ENCODE assay signal across 9 mouse cellular contexts in the genomic region with DNA sequence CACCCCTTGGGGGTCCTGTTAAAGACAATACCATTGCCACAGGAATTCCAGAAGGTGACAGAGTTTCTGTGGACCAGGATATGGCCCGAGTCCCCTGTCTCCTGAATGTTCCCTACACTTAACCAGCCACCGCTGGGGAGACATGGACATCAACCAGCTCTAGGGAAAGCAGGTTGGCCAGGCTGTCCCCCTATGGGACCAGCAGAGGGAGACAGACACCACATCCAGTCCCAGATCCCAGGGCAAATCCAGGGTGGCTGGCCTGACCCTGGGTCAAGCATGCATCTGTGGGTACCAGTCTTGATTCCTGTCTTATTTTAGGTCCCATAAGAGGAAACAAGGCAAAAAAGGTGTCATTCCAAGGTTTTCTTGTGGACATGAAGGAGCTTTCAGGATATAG. TPM values are rescaled to one million over a fixed set of nuclear protein-coding genes. Genes with fewer than 3 reads are reported as not detected.
DNase-seq lines count a peak whose midpoint lies in the region; ATAC-seq and TF ChIP-seq lines count a peak whose summit lies in the region.
"Had no signal": no experiment of that assay in that cellular context is flagged by ENCODE, and none has a peak within 500 bp of the region (broad histone marks: within the 10 kb centered on the region; RNA-seq: fewer than 3 reads in every experiment).

No protein-coding gene starts in this region.

- TF ChIP-seq CTCF in thymus, adult 2 months (IDR thresholded peaks at IDR 0.05; ENCODE audit: borderline replicate concordance, control insufficient read depth, extremely low read depth, insufficient read depth, low read length, poor library complexity): peak; percentile 95
- peak; percentile 92 for TF ChIP-seq CTCF in forebrain, postnatal 0 days (IDR thresholded peaks at IDR 0.05; ENCODE audit: low read depth)

- H3K27ac ChIP-seq in thymus, adult 2 months (ENCODE audit: control insufficient read depth, insufficient read depth, low read length): no peak overlapping the region
- H3K27ac ChIP-seq in forebrain, postnatal 0 days (ENCODE audit: low read depth, low read length): no peak overlapping the region
- no peak overlapping the region for H3K27ac ChIP-seq in limb, embryonic 11.5 days (replicated peaks; ENCODE audit: low read depth, low read length)

- H3K4me3 ChIP-seq in thymus, adult 2 months (ENCODE audit: control insufficient read depth, insufficient read depth, low read length): no peak overlapping the region
- no peak overlapping the region for H3K4me3 ChIP-seq in forebrain, postnatal 0 days (ENCODE audit: low read depth, low read length)
- H3K4me3 ChIP-seq in limb, embryonic 11.5 days (ENCODE audit: low read depth, low read length): no peak overlapping the region
- H3K4me3 ChIP-seq: erythroblast, embryonic 14.5 days had no signal

- H3K4me1 ChIP-seq in thymus, adult 2 months (replicated peaks; ENCODE audit: control insufficient read depth, insufficient read depth, low read length): peaks cover 28% of the 10 kb centered on the region
- H3K4me1 ChIP-seq in forebrain, postnatal 0 days (ENCODE audit: insufficient read depth): 0 out of 2 replicates have a peak, but pooled peaks cover 4% of the 10 kb centered on the region
- H3K4me1 ChIP-seq in limb, embryonic 11.5 days (ENCODE audit: control insufficient read depth, insufficient read depth, low read length): peaks cover 11% of the 10 kb centered on the region

- peak; percentile 58 for DNase-seq in thymus, adult 2 months
- no peak for DNase-seq in thymus, adult 18-20 months
- peak; percentile 67 for DNase-seq in cerebellum, adult 11-12 months
- DNase-seq in forebrain, postnatal 0 days: peak; percentile 58
- DNase-seq in induced T-regulatory cell, adult 2 months (ENCODE audit: low read depth): peak; percentile 83
- peak; percentile 87 for DNase-seq in limb, embryonic 11.5 days (ENCODE audit: low spot score)
- DNase-seq in urinary bladder, postnatal 36 days (ENCODE audit: low spot score in 2 of 2): peak; percentile 72 to 76

- H3K27me3 ChIP-seq in thymus, adult 2 months (ENCODE audit: control insufficient read depth, insufficient read depth, low read length): no peaks in the 10 kb centered on the region
- no peaks in the 10 kb centered on the region for H3K27me3 ChIP-seq in forebrain, postnatal 0 days (ENCODE audit: insufficient read depth, low read length)
- 0 out of 2 replicates have a peak, but pooled peaks cover 2% of the 10 kb centered on the region for H3K27me3 ChIP-seq in limb, embryonic 11.5 days (ENCODE audit: control insufficient read depth, insufficient read depth, low read length)

- no peak overlapping the region for H3K4me2 ChIP-seq in forebrain, postnatal 0 days (ENCODE audit: low read depth)
- no peak overlapping the region for H3K4me2 ChIP-seq in limb, embryonic 11.5 days (ENCODE audit: low read depth, severe bottlenecking)

- ATAC-seq in forebrain, postnatal 0 days: peak; percentile 70
- no peak for ATAC-seq in limb, embryonic 11.5 days (ENCODE audit: insufficient number of reproducible peaks, low FRiP score, low TSS enrichment, low read depth)
- peak; percentile 68 for ATAC-seq in monocyte, adult 5-6 weeks (replicated peaks; ENCODE audit: insufficient number of reproducible peaks, low FRiP score, low TSS enrichment, poor library complexity, severe bottlenecking)

- no peak for TF ChIP-seq POLR2A in thymus, adult 2 months (IDR thresholded peaks at IDR 0.05; ENCODE audit: control insufficient read depth, extremely low read depth, insufficient read depth, low read length, poor library complexity)

- 15% methylated on average over 2 of the region's 2 CpGs for WGBS in thymus, adult 2 months
- 2% methylated on average over 2 of the region's 2 CpGs for WGBS in forebrain, postnatal 0 days
- 3% methylated on average over 2 of the region's 2 CpGs for WGBS in limb, embryonic 11.5 days

- no peak overlapping the region for H3K9ac ChIP-seq in forebrain, postnatal 0 days
- no peak overlapping the region for H3K9ac ChIP-seq in limb, embryonic 11.5 days (ENCODE audit: low read length)

- H3K9me3 ChIP-seq in forebrain, postnatal 0 days (ENCODE audit: low read length): no peaks in the 10 kb centered on the region
- H3K9me3 ChIP-seq in limb, embryonic 11.5 days (ENCODE audit: control insufficient read depth, low read length): no peaks in the 10 kb centered on the region

- no peaks in the 10 kb centered on the region for H3K36me3 ChIP-seq in thymus, adult 2 months (ENCODE audit: control insufficient read depth, insufficient read depth, low read length)
- H3K36me3 ChIP-seq in forebrain, postnatal 0 days (ENCODE audit: insufficient read depth): no peaks in the 10 kb centered on the region
- H3K36me3 ChIP-seq in limb, embryonic 11.5 days (ENCODE audit: control insufficient read depth, insufficient read depth, low read length): no peaks in the 10 kb centered on the region

RNA-seq across cellular contexts. Expression of gene Rad9a, which starts 5.5 kb away (rescaled TPM):
- 119 and 143 TPM in 2 replicates for polyA plus RNA-seq in thymus, adult 2 months (2012; rRNA removed)
- total RNA-seq in forebrain, postnatal 0 days (2014; rRNA removed): 11.8 and 16.4 TPM in 2 replicates
- polyA plus RNA-seq in forebrain, postnatal 0 days (2015; fragmentation: Nextera tagmentation; extraction: Ambion mirVana): 15.9 and 16.5 TPM in 2 replicates
- 52.5 and 54.9 TPM in 2 replicates for polyA plus RNA-seq in limb, embryonic 11.5 days (2014; fragmentation: Nextera tagmentation; extraction: Ambion mirVana)
- 19.1 to 26.3 TPM (median 20.7 TPM) in 3 replicates for total RNA-seq in monocyte, adult 5-6 weeks (2017)

RNA-seq across cellular contexts. Expression of gene Clcf1, which starts 7.1 kb away (rescaled TPM):
- 32.9 and 36.1 TPM in 2 replicates for polyA plus RNA-seq in thymus, adult 2 months (2012; rRNA removed)
- total RNA-seq in forebrain, postnatal 0 days (2014; rRNA removed): 0.38 and 1.2 TPM in 2 replicates
- polyA plus RNA-seq in forebrain, postnatal 0 days (2015; fragmentation: Nextera tagmentation; extraction: Ambion mirVana): 0.29 and 0.41 TPM in 2 replicates
- polyA plus RNA-seq in limb, embryonic 11.5 days (2014; fragmentation: Nextera tagmentation; extraction: Ambion mirVana): 5.0 and 7.4 TPM in 2 replicates
- total RNA-seq in monocyte, adult 5-6 weeks (2017): 10.2 to 28.8 TPM (median 19.7 TPM) in 3 replicates
- polyA plus RNA-seq: erythroblast, embryonic 14.5 days had no signal

RNA-seq across cellular contexts. Expression of gene AC109138.7, which starts 7.2 kb away (rescaled TPM):
- polyA plus RNA-seq in thymus, adult 2 months (2012; rRNA removed): not detected in 2 replicates
- total RNA-seq in forebrain, postnatal 0 days (2014; rRNA removed): not detected in 2 replicates
- not detected in 2 replicates for polyA plus RNA-seq in forebrain, postnatal 0 days (2015; fragmentation: Nextera tagmentation; extraction: Ambion mirVana)
- polyA plus RNA-seq in limb, embryonic 11.5 days (2014; fragmentation: Nextera tagmentation; extraction: Ambion mirVana): not detected in 2 replicates
- not detected in 3 replicates for total RNA-seq in monocyte, adult 5-6 weeks (2017)
- polyA plus RNA-seq: erythroblast, embryonic 14.5 days had no signal

RNA-seq across cellular contexts. Expression of gene Ppp1ca, which starts 15.1 kb away (rescaled TPM):
- polyA plus RNA-seq in thymus, adult 2 months (2012; rRNA removed): 897 and 1,014 TPM in 2 replicates
- total RNA-seq in forebrain, postnatal 0 days (2014; rRNA removed): 480 and 509 TPM in 2 replicates
- polyA plus RNA-seq in forebrain, postnatal 0 days (2015; fragmentation: Nextera tagmentation; extraction: Ambion mirVana): 551 and 589 TPM in 2 replicates
- 952 and 995 TPM in 2 replicates for polyA plus RNA-seq in limb, embryonic 11.5 days (2014; fragmentation: Nextera tagmentation; extraction: Ambion mirVana)
- total RNA-seq in monocyte, adult 5-6 weeks (2017): 479 to 544 TPM (median 541 TPM) in 3 replicates

RNA-seq across cellular contexts. Expression of gene Tbc1d10c, which starts 15.9 kb away (rescaled TPM):
- polyA plus RNA-seq in thymus, adult 2 months (2012; rRNA removed): 622 and 718 TPM in 2 replicates
- 1.5 and 2.9 TPM in 2 replicates for total RNA-seq in forebrain, postnatal 0 days (2014; rRNA removed)
- polyA plus RNA-seq in forebrain, postnatal 0 days (2015; fragmentation: Nextera tagmentation; extraction: Ambion mirVana): 1.3 and 1.5 TPM in 2 replicates
- polyA plus RNA-seq in limb, embryonic 11.5 days (2014; fragmentation: Nextera tagmentation; extraction: Ambion mirVana): 0.89 and 1.2 TPM in 2 replicates
- total RNA-seq in monocyte, adult 5-6 weeks (2017): 71.5 to 178 TPM (median 83.5 TPM) in 3 replicates

Comparison
In these comparisons a context has a peak if more than half of its experiments do, and no peak if none do; other contexts are left out.
1. DNase-seq: peak in thymus, adult 2 months (single experiment), cerebellum, adult 11-12 months (single experiment), forebrain, postnatal 0 days (single experiment), induced T-regulatory cell, adult 2 months (single experiment), limb, embryonic 11.5 days (single experiment) and urinary bladder, postnatal 36 days (2 of 2); none in thymus, adult 18-20 months (0 of 2).